Mouse (Mus musculus): ENCODE results near the gene Tspan10. TPM values are rescaled to one million over a fixed set of nuclear protein-coding genes. Genes with fewer than 3 reads are reported as not detected.

Gene Tspan10
- polyA plus RNA-seq (2014; fragmentation: Illumina TruSeq; extraction: RNeasy Lipid Tissue Mini Kit (QIAGEN cat#74804)), result not detected

GRCm38 (mm10) chr11:120442344-120442743 lies at the start of gene Tspan10:
Tspan10 (plus strand) TSS chr11:120442644.

GRCm38 (mm10) chr11:120437152-120437856 lies 5.1 kb upstream of the Tspan10 start, which contains the start of gene Nploc4:
Nploc4 (minus strand) TSS chr11:120437708.

GRCm38 (mm10) chr11:120453306-120453705 lies 10.9 kb downstream of the Tspan10 start, which contains the start of gene Pde6g:
Pde6g (minus strand) TSS chr11:120453500.

GRCm38 (mm10) chr11:120457772-120458751 lies 15.6 kb downstream of the Tspan10 start, which contains the start of the genes Oxld1 and Ccdc137:
Oxld1 (minus strand) TSS chr11:120458068.
Ccdc137 (plus strand) TSS chr11:120458115.

GRCm38 (mm10) chr11:120467051-120467735 lies 24.7 kb downstream of the Tspan10 start, which contains the start of gene Arl16:
Arl16 (minus strand) TSS chr11:120467607.

GRCm38 (mm10) chr11:120484265-120484981 lies 42.0 kb downstream of the Tspan10 start, which contains the start of gene Mrpl12:
Mrpl12 (plus strand) TSS chr11:120484613.

GRCm38 (mm10) chr11:120491317-120492023 lies 49.0 kb downstream of the Tspan10 start, which contains the start of gene Slc25a10:
Slc25a10 (plus strand) TSS chr11:120491840.

Other genes starting within 250 kb of the Tspan10 start
- gene Bahcc1, start 209.7 kb upstream of the Tspan10 start, polyA plus RNA-seq (2014; fragmentation: Illumina TruSeq; extraction: RNeasy Lipid Tissue Mini Kit (QIAGEN cat#74804)), result 2.5 TPM
- 659 TPM for gene Actg1, start 94.1 kb upstream of the Tspan10 start, polyA plus RNA-seq (2014; fragmentation: Illumina TruSeq; extraction: RNeasy Lipid Tissue Mini Kit (QIAGEN cat#74804))
- not detected for gene Fscn2, start 81.1 kb upstream of the Tspan10 start, polyA plus RNA-seq (2014; fragmentation: Illumina TruSeq; extraction: RNeasy Lipid Tissue Mini Kit (QIAGEN cat#74804))
- gene Faap100, start 63.9 kb upstream of the Tspan10 start, polyA plus RNA-seq (2014; fragmentation: Illumina TruSeq; extraction: RNeasy Lipid Tissue Mini Kit (QIAGEN cat#74804)), result not detected
- gene Nploc4, start 4.9 kb upstream of the Tspan10 start, polyA plus RNA-seq (2014; fragmentation: Illumina TruSeq; extraction: RNeasy Lipid Tissue Mini Kit (QIAGEN cat#74804)), result 22.0 TPM
- not detected for gene Pde6g, start 10.9 kb downstream of the Tspan10 start, polyA plus RNA-seq (2014; fragmentation: Illumina TruSeq; extraction: RNeasy Lipid Tissue Mini Kit (QIAGEN cat#74804))
- gene Oxld1, start 15.4 kb downstream of the Tspan10 start, polyA plus RNA-seq (2014; fragmentation: Illumina TruSeq; extraction: RNeasy Lipid Tissue Mini Kit (QIAGEN cat#74804)), result 1.5 TPM
- 14.0 TPM for gene Ccdc137, start 15.5 kb downstream of the Tspan10 start, polyA plus RNA-seq (2014; fragmentation: Illumina TruSeq; extraction: RNeasy Lipid Tissue Mini Kit (QIAGEN cat#74804))
- 9.9 TPM for gene Arl16, start 25.0 kb downstream of the Tspan10 start, polyA plus RNA-seq (2014; fragmentation: Illumina TruSeq; extraction: RNeasy Lipid Tissue Mini Kit (QIAGEN cat#74804))
- gene Mrpl12, start 42.0 kb downstream of the Tspan10 start, polyA plus RNA-seq (2014; fragmentation: Illumina TruSeq; extraction: RNeasy Lipid Tissue Mini Kit (QIAGEN cat#74804)), result 1.2 TPM
- not detected for gene Slc25a10, start 49.2 kb downstream of the Tspan10 start, polyA plus RNA-seq (2014; fragmentation: Illumina TruSeq; extraction: RNeasy Lipid Tissue Mini Kit (QIAGEN cat#74804))
- gene Gcgr, start 88.1 kb downstream of the Tspan10 start, polyA plus RNA-seq (2014; fragmentation: Illumina TruSeq; extraction: RNeasy Lipid Tissue Mini Kit (QIAGEN cat#74804)), result not detected
- gene Mcrip1, start 107.1 kb downstream of the Tspan10 start, polyA plus RNA-seq (2014; fragmentation: Illumina TruSeq; extraction: RNeasy Lipid Tissue Mini Kit (QIAGEN cat#74804)), result 1.5 TPM
- not detected for gene Ppp1r27, start 108.5 kb downstream of the Tspan10 start, polyA plus RNA-seq (2014; fragmentation: Illumina TruSeq; extraction: RNeasy Lipid Tissue Mini Kit (QIAGEN cat#74804))
- 235 TPM for gene P4hb, start 130.6 kb downstream of the Tspan10 start, polyA plus RNA-seq (2014; fragmentation: Illumina TruSeq; extraction: RNeasy Lipid Tissue Mini Kit (QIAGEN cat#74804))
- 29.1 TPM for gene Arhgdia, start 139.0 kb downstream of the Tspan10 start, polyA plus RNA-seq (2014; fragmentation: Illumina TruSeq; extraction: RNeasy Lipid Tissue Mini Kit (QIAGEN cat#74804))
- 37.9 TPM for gene Alyref, start 155.7 kb downstream of the Tspan10 start, polyA plus RNA-seq (2014; fragmentation: Illumina TruSeq; extraction: RNeasy Lipid Tissue Mini Kit (QIAGEN cat#74804))
- gene Anapc11, start 155.8 kb downstream of the Tspan10 start, polyA plus RNA-seq (2014; fragmentation: Illumina TruSeq; extraction: RNeasy Lipid Tissue Mini Kit (QIAGEN cat#74804)), result 5.8 TPM
- gene Npb, start 165.8 kb downstream of the Tspan10 start, polyA plus RNA-seq (2014; fragmentation: Illumina TruSeq; extraction: RNeasy Lipid Tissue Mini Kit (QIAGEN cat#74804)), result not detected
- 3.4 TPM for gene Pcyt2, start 175.3 kb downstream of the Tspan10 start, polyA plus RNA-seq (2014; fragmentation: Illumina TruSeq; extraction: RNeasy Lipid Tissue Mini Kit (QIAGEN cat#74804))
- 3.2 TPM for gene Sirt7, start 182.6 kb downstream of the Tspan10 start, polyA plus RNA-seq (2014; fragmentation: Illumina TruSeq; extraction: RNeasy Lipid Tissue Mini Kit (QIAGEN cat#74804))
- 10.4 TPM for gene Mafg, start 191.0 kb downstream of the Tspan10 start, polyA plus RNA-seq (2014; fragmentation: Illumina TruSeq; extraction: RNeasy Lipid Tissue Mini Kit (QIAGEN cat#74804))
- 1.6 TPM for gene Pycr1, start 201.1 kb downstream of the Tspan10 start, polyA plus RNA-seq (2014; fragmentation: Illumina TruSeq; extraction: RNeasy Lipid Tissue Mini Kit (QIAGEN cat#74804))
- not detected for gene Myadml2, start 205.5 kb downstream of the Tspan10 start, polyA plus RNA-seq (2014; fragmentation: Illumina TruSeq; extraction: RNeasy Lipid Tissue Mini Kit (QIAGEN cat#74804))
- not detected for gene Notum, start 218.5 kb downstream of the Tspan10 start, polyA plus RNA-seq (2014; fragmentation: Illumina TruSeq; extraction: RNeasy Lipid Tissue Mini Kit (QIAGEN cat#74804))
- gene Aspscr1, start 230.3 kb downstream of the Tspan10 start, polyA plus RNA-seq (2014; fragmentation: Illumina TruSeq; extraction: RNeasy Lipid Tissue Mini Kit (QIAGEN cat#74804)), result 0.77 TPM